Mouse (Mus musculus) embryo, embryonic 10 days (tissue): ENCODE measurements around the gene Memo1.
"Not testable (repeated sequence)": the region's sequence is repeated elsewhere in the genome, so short reads cannot be mapped to it uniquely, and the experiment has no call there.

ENCODE experiments used
- DNase-seq: peaks from one replicate; pipeline ENCODE4 v3.0.0-alpha.2; 2015; ENCODE audit warnings: low spot score

Gene Memo1

DNA sequence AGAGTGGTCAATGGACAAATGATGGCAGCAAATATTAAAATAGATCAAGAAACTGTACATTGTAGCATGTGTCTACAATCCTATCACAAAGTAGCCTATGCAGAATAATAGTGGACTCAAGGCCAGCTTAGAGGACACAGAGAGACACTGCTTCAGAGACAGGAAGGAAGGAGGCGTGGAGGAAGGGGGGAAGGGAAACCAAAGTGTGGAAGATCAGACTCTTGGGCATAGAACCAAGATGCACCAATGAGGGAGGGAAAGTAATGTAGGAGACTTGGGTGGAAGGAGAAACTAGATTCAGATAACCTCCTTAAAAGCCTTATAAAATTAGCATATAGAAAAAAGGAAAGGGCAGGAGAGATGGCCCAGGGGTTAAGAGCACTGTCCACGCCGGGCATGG is 32.9 kb downstream of the Memo1 start:
- no peak for DNase-seq

DNA sequence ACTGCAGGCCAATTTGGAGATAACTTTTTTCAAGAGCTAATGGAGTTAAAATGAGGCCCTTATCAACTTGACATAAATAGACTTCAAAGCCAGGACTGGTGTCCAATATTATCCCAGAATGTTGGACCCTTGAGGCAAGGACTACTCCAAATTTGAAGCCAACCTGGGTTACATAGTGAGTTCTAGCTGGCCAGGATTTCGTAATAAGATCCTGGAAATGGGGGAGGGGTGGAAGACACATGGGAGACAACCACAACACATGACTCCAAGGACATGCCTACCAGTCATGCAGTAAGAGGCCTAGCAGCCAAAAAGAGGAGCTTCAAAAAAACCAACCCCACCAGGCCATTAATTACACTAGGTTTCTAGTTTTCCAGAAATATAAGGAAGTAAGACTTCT is 50.0 kb downstream of the Memo1 start:
- DNase-seq: peak; percentile 29

- no peak for DNase-seq
Observed at GRCm38 (mm10) chr17:74242788-74243187, 52.5 kb downstream of the Memo1 start.

DNA sequence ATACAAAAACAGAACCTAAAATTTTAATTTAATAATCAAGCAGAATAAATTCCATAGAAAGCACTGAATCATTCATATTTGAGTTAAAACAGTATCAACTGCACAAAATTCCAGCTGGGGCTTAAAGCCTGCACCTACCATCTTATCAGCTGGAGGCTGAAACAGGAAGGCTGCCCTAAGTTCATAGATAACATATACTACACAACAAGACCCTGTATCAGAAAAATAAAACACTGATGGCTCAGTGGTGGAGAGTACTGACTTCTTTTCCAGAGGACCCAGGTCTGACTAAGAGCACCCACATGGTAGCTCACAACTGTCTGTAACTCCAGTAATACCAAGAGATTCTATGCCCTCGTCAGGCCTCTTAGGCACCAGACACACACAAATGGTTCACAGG is 55.0 kb downstream of the Memo1 start:
- DNase-seq: no peak

DNA sequence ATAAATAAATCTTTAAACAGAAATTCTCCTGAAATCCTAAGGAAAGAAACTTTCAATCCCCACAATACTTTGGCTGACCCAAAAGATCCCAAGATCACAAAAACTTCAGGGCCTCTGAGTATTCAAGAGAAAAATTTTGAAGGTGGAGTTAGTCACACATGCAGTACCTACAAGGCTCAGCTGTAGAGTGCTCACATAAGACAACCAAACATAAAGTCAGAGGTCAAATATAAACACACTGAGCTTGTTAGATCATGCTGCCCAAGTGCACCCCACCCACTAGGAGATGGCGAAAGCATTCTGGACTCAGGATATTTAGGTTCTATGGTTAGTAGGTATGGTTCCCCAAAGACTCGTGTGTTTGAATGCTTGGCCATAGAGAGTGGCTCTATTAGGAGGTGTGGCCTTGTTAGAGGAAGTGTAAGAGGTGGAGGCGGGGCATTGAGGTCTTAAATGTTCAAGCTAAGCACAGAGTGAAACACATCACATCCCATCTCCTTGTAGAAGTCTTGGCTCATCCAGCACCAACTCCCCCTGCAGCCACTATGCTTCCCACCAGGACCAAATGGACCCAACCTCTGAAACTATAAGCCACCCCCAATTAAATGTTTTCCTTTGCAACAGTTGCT is 67.1 kb downstream of the Memo1 start:
- no peak for DNase-seq

DNA sequence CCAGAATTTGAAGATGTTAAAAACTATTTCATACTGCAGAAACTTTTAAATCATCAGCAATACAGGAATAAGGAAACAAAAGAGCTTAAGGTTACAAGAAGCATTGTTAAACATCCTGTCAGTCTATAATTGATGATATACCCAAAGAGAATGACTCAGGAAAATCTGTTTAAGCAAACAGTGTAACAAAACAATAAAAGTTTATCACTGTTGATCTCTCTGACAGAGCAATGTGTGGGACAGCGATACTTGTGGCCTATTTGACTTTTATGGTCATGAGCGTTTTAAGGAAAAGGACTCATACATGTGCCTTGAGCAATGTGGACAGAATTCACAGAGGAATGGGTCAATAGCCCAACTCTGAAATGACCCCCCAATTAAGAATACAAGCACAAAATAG is 78.0 kb downstream of the Memo1 start:
- DNase-seq: no peak

DNA sequence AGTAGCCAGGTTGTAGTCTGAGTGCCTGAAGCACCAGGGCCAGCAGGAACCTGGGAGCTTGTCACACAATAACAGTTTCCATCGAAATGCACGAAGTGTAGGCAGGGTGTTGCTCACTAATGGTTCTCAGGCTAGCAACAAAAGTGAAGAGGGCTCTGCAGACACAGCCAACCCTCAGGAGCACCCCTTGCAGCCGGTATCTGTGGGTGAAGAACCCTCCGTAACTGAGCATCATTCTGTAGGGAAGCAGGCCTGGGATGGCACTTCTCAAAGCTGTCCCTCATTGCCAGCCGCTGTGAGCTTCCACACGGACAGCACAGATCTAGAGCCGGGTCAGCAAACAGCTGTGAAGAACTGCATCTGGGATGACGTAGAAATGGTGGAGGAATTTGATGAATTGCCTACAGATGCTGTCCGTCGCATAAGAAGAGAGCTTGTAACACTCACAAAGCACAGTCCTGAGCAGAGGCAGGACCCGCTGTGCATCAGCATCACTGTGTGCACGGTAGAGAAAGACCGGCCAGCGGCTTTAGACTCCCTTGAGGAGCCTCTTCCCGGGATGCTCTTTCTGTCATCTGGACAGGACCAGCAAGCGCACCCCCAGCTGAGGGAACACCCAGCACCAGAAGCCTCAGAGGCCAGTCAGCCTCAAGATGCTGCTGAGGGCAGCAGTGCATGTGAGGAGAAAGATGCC is 82.3 kb downstream of the Memo1 start:
- not testable (repeated sequence) for DNase-seq

DNA sequence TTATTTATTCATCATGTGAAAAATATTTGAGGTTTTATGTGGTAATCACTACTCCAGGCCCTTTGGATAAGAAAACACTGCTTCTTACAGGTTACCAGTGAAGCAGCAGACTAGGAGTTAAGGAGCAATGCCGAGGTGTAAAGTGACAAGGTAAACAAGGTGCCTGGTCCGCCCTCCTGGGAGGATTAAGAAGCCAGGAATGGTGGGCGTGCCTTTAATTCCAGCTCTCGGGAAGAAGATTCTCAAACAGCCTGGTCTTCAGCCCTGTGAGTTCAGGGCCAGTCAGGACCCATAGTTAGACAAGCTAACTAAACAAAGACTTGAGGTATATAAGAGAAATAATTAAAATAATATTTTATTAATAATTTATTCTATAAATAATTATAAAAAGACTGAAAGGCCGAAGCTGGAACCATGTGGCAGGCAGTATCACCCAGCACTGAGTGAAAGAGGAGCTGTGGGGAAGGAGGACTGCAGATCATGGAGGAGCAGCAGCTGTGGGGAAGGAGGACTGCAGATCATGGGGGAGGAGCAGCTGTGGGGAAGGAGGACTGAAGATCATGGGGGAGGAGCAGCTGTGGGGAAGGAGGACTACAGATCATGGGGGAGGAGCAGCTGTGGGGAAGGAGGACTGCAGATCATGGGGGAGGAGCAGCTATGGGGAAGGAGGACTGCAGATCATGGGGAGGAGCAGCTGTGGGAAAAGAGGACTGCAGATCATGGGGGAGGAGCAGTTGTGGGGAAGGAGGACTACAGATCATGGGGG is 86.0 kb downstream of the Memo1 start:
- peak; percentile 24 for DNase-seq

DNA sequence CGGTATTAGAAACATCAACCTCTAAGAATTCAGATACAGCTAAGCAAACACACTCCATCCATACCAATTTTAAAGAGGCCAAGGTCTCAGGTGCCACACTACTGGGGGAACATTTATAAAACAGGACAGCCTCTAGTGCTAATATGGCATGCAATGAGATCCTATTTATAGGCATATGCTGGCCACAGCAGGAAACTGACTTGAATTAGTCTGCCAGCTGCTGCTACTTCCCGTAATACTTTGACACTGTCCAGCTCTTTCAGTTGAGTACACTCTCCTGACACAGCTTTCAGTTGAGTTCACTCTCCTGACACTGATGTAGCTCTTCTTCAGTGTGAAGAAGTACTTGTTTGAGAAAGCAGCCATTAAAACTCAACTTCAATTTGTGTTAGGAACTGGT is 99.4 kb downstream of the Memo1 start:
- DNase-seq: peak; percentile 47

- DNase-seq: no peak
Observed at GRCm38 (mm10) chr17:74194755-74195154, 100.6 kb downstream of the Memo1 start.

GRCm38 (mm10) chr17:74193463-74193862 is 101.9 kb downstream of the Memo1 start:
- DNase-seq: peak; percentile 19

GRCm38 (mm10) chr17:74191446-74191845 is 103.9 kb downstream of the Memo1 start:
- no peak for DNase-seq

DNA sequence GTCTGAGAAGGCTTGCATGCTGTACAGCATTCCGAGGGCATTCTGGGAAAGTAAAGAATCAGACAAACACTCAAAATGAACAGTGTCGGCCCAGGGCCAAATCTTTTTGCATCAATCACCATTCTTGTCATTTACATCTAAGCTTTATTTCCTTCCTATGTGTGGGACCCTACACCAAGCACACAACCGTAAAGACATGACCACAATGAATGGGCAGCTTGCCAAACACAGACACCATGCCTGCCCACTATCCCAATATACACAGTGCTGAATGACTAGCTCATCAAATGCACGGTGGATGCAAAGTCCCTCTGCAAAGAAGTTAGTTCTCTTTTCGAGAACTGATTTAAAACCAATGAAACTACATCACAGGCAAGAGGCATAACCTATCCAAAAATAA is 109.1 kb downstream of the Memo1 start:
- no peak for DNase-seq

GRCm38 (mm10) chr17:74184739-74185138 is 110.6 kb downstream of the Memo1 start:
- no peak for DNase-seq

DNA sequence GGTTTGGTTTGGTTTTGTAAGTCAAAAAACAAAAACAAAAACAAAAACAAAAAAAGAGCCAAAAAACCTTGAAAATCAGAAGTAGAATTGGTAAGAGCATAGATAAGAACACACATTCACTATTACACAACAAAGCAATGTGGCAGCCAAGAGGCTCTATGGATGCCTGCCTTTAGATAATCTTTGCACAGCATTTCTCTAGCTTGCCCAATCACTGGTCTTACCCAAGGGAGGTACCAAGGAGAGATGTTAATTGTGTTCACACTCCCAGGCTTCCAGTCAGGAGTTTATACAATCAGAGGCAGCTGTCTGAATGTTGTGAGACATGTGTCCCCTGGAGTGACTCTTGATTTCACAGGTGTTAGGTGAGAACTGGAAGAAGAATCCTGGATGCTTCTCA is 114.4 kb downstream of the Memo1 start:
- no peak for DNase-seq

DNA sequence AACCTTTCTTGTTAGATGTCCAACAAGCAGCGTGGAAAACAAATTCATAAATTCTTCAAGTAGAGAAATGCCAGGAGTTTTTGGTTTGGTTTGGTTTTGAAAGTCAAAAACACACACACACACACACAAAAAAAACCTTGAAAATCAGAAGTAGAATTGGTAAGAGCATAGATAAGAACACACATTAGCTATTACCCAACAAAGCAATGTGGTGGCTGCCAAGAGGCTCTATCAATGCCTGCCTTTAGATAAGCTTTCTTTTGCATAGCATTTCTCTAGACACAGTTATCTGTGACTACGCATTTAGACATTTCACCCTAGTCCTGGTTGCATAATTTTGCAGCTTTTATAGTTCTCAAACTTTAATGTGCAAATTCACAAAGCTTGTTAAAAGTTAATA is 115.7 kb downstream of the Memo1 start:
- DNase-seq: not testable (repeated sequence)

GRCm38 (mm10) chr17:74173726-74174125 is 121.6 kb downstream of the Memo1 start:
- no peak for DNase-seq

GRCm38 (mm10) chr17:74172834-74173233 is 122.5 kb downstream of the Memo1 start:
- DNase-seq: no peak

DNA sequence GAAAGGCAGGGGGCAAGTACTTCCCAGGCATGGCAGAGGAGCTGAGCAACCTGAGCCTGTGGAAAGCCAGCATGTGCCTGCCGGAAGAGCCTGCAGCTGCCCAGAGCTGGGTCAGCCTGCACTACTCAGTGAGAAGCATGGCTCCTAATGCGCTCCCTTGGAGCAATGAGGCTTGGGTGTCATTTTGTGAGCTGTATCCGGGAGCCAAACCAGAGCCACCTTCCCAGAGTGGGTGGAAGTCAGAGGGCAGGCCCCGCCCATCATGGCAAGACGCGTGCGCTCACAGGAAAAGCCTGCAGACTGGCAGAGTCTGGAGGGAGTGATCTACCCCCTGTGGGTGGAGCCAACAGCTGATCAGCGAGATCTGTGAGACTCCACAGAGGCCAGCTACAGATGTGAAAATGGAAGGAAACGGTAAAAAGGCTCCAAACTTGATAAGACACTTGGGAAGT is 135.9 kb downstream of the Memo1 start:
- DNase-seq: peak; percentile 89

GRCm38 (mm10) chr17:74158161-74158560 is 137.2 kb downstream of the Memo1 start:
- DNase-seq: no peak
